Mouse (Mus musculus): ENCODE results near the gene Lrp10.
A peak's percentile ranks its signal among the peaks of the same experiment; 100 is the strongest.

DNA sequence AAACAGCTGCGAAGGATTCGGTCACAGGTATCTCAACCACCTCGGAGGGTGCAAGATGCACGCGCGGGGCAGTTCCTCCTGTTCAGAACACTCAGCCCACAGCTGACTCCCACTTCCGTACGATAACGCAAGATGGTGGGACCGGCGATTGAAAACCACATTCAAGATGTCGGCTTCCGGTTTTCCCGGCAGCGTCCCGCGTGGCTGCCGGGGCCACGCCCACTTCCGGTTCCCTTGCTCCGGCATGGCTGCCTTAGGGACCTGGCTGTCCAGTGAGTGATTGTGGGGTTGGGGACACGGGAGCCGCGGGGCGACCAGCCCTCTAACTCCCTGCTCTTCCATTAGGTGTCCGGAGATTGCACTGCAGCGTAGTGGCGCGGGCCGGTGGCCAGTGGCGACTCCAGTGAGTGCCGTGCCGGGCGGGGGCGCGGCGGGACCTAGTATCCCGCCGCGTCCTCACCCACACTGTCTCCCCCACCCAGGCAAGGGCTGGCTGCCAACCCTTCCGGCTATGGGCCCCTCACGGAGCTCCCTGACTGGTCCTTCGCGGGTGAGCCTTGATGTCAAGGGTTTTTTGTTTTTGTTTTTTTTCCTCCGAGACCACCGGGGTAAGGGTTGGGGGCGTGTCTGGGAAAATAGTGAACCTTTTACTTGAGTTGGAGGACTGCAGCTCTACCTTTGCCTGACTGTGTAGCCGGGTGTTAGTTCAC lies 37.1 kb upstream of the Lrp10 start, which contains the start of gene Mrpl52:
- 0 out of 2 replicates have a peak, but pooled peaks have one; percentile 13 for TF ChIP-seq ZNF384 (IDR thresholded peaks at IDR 0.05; ENCODE audit: low read depth, low read length)
- TF ChIP-seq HCFC1 (IDR thresholded peaks at IDR 0.05; ENCODE audit: borderline replicate concordance, insufficient read depth, low read length): peak; percentile 74; the same call in 1 of the 2 replicates
- TF ChIP-seq MAFK (IDR thresholded peaks at IDR 0.05; ENCODE audit: insufficient read depth, low read depth, low read length): no peak

All from ES-E14 (cell line).